Mouse (Mus musculus): ENCODE measurements around the gene Rrp9. TPM values are rescaled to one million over a fixed set of nuclear protein-coding genes. Genes with fewer than 3 reads are reported as not detected.

Rrp9 gene
- 48.8 and 51.0 TPM in 2 replicates for polyA plus RNA-seq (2016; fragmentation: Nextera tagmentation; extraction: Ambion mirVana)

DNA sequence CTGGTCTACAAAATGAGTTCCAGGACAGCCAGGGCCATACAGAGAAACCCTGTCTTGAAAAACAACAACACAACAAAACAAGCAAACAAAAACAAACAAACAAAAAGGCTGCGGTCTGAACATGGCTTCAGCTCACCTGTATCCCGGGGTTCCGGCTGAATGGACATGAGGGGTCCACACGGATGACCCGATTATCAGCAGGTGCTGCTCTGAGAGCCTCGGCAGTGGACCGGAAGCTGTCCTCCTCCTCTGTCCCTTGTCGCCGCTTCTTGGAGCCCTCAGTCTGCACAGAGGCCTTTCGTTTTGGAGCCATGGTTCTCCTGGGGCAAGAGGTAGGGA lies at the start of gene Rrp9:
Gene Rrp9, plus strand, starts transcription at position 301 of the 339 bp plus-strand sequence.
- no peak for ATAC-seq (ENCODE audit: low FRiP score, low read depth)
- WGBS: 91% methylated on average over 10 of the region's 10 CpGs
- no peak within 1 kb of the TSS for H3K27ac ChIP-seq

DNA sequence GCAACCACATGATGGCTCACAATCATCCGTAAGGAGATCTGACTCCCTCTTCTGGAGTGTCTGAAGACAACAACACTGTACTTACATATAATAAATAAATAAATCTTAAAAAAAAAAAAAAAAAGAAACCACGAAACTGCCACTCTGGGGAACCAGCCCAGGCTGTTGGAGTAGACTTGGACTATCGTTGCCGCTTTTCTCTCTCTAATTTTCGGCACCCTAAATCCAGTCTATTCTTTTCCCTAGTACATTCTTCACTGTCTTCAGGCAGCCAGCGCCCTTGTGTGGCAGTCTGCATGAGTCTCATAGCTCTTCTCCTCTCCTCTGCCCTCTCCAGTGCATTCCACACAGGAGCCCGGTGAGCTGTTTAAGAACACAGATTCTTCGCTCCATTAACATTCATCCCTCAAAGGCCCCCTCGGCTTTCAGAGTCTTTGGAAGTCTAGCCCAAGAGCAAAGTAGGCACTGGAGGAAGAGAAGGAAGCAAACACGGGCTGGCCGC lies 47.0 kb upstream of the Rrp9 start:
- 16% methylated on average over 11 of the region's 11 CpGs for WGBS
- H3K4me1 ChIP-seq: peaks cover 8% of the 10 kb centered on the region
- peak; percentile 59 for ATAC-seq (ENCODE audit: low FRiP score, low read depth)
- H3K4me2 ChIP-seq (replicated peaks): peak overlapping the region; percentile 77
- peak overlapping the region; percentile 93 for H3K27ac ChIP-seq
- H3K9me3 ChIP-seq: no peaks in the 10 kb centered on the region
- no peaks in the 10 kb centered on the region for H3K27me3 ChIP-seq (replicated peaks)
- H3K9ac ChIP-seq: peak overlapping the region; percentile 52
- H3K4me3 ChIP-seq: peak overlapping the region; percentile 73
- peaks cover 31% of the 10 kb centered on the region for H3K36me3 ChIP-seq

More for the DNA sequence above, at the start of gene Rrp9:
- Histone ChIP-seq H3K36me3 (peaks cover 7% of the 10 kb centered on the region), H3K9me3 (no peaks in the 10 kb centered on the region), H3K27me3 (replicated peaks) (no peaks in the 10 kb centered on the region), H3K4me3 (peak within 1 kb of the TSS; percentile 59; the same call in 1 of the 2 replicates), H3K9ac (no peak within 1 kb of the TSS), H3K4me1 (peaks cover 30% of the 10 kb centered on the region), H3K4me2 (replicated peaks) (peak within 1 kb of the TSS; percentile 91)

- H3K4me2 ChIP-seq (replicated peaks): peak within 1 kb of the TSS; percentile 77
- peak; percentile 92 for ATAC-seq (ENCODE audit: low FRiP score, low read depth)
- peak within 1 kb of the TSS; percentile 91 for H3K9ac ChIP-seq
- H3K4me3 ChIP-seq: peak within 1 kb of the TSS; percentile 73
- WGBS: under 1% methylated on average over 55 of the region's 55 CpGs
- H3K4me1 ChIP-seq: peaks cover 8% of the 10 kb centered on the region
- no peaks in the 10 kb centered on the region for H3K9me3 ChIP-seq
- peaks cover 37% of the 10 kb centered on the region for H3K36me3 ChIP-seq
- peak within 1 kb of the TSS; percentile 93 for H3K27ac ChIP-seq
- H3K27me3 ChIP-seq (replicated peaks): no peaks in the 10 kb centered on the region
Observed at GRCm38 (mm10) chr9:106429221-106430014, 46.3 kb upstream of the Rrp9 start, which contains the start of gene Rpl29. Gene Rpl29 (plus strand): TSS chr9:106429454.

- Histone ChIP-seq H3K4me2 (replicated peaks) (peak overlapping the region; percentile 77), H3K27ac (peak overlapping the region; percentile 44; the same call in 1 of the 2 replicates), H3K36me3 (peaks cover 38% of the 10 kb centered on the region), H3K4me3 (peak overlapping the region; percentile 73), H3K27me3 (replicated peaks) (no peaks in the 10 kb centered on the region), H3K9ac (peak overlapping the region; percentile 91), H3K9me3 (no peaks in the 10 kb centered on the region), H3K4me1 (peaks cover 8% of the 10 kb centered on the region)
- 2% methylated on average over 4 of the region's 4 CpGs for WGBS
- no peak for ATAC-seq (ENCODE audit: low FRiP score, low read depth)
Observed at GRCm38 (mm10) chr9:106430015-106430264, 45.8 kb upstream of the Rrp9 start.

DNA sequence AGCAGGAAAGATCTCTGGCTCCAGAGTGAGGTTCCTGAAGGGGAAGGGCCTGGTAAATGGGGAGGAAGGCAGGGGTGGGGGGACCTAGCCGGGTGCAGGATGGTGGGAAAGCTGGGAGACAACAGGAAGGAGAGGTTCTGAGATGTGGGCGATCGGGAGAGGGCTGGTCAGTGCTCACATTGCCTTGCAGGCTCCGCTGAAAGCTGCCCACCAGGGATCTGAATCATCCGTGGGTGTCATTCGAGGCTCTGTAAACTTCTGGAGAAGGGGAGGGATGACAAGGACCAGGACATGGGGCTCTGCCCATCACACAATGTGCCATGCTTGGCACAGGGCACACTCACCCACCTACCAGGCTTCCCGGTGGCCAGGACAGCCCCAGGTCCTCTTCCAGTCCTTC lies 42.4 kb upstream of the Rrp9 start:
- ATAC-seq (ENCODE audit: low FRiP score, low read depth): no peak
- no peak overlapping the region for H3K27ac ChIP-seq
- peaks cover 38% of the 10 kb centered on the region for H3K36me3 ChIP-seq

GRCm38 (mm10) chr9:106436566-106436965 lies 39.2 kb upstream of the Rrp9 start:
- 87% methylated on average over 9 of the region's 9 CpGs for WGBS
- Histone ChIP-seq H3K27ac (no peak overlapping the region), H3K4me2 (replicated peaks) (peak overlapping the region; percentile 84; the same call in 1 of the 2 replicates), H3K9ac (no peak overlapping the region), H3K4me3 (no peak overlapping the region), H3K4me1 (peaks cover 20% of the 10 kb centered on the region), H3K9me3 (no peaks in the 10 kb centered on the region), H3K27me3 (replicated peaks) (no peaks in the 10 kb centered on the region), H3K36me3 (peaks cover 30% of the 10 kb centered on the region)
- ATAC-seq (ENCODE audit: low FRiP score, low read depth): no peak

More for the DNA sequence above, 42.4 kb upstream of the Rrp9 start:
- WGBS: 79% methylated on average over 7 of the region's 7 CpGs
- Histone ChIP-seq H3K9ac (no peak overlapping the region), H3K9me3 (no peaks in the 10 kb centered on the region), H3K27me3 (replicated peaks) (no peaks in the 10 kb centered on the region), H3K4me1 (peaks cover 22% of the 10 kb centered on the region), H3K4me3 (no peak overlapping the region), H3K4me2 (replicated peaks) (no peak overlapping the region)

DNA sequence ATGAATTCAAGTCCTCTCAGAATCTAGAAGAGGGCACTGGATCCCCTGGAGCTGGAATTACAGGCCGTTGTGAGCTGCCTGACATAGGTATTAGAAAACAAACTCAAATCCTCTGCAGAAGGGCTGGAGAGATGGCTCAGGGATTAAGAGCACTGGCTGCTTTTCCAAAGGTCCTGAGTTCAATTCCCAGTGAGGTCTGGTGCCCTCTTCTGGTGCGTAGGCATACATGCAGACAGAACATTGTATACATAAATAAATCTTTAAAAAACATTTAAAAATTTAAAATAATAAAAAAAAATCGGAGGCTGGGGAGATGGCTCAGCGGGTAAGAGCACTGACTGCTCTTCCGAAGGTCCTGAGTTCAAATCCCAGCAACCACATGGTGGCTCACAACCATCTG lies 33.1 kb upstream of the Rrp9 start:
- Histone ChIP-seq H3K9ac (no peak overlapping the region), H3K27ac (no peak overlapping the region), H3K4me3 (no peak overlapping the region), H3K4me2 (replicated peaks) (no peak overlapping the region), H3K4me1 (peaks cover 21% of the 10 kb centered on the region), H3K27me3 (replicated peaks) (no peaks in the 10 kb centered on the region), H3K36me3 (no peaks in the 10 kb centered on the region), H3K9me3 (no peaks in the 10 kb centered on the region)
- WGBS: 84% methylated on average over 5 of the region's 5 CpGs
- no peak for ATAC-seq (ENCODE audit: low FRiP score, low read depth)

DNA sequence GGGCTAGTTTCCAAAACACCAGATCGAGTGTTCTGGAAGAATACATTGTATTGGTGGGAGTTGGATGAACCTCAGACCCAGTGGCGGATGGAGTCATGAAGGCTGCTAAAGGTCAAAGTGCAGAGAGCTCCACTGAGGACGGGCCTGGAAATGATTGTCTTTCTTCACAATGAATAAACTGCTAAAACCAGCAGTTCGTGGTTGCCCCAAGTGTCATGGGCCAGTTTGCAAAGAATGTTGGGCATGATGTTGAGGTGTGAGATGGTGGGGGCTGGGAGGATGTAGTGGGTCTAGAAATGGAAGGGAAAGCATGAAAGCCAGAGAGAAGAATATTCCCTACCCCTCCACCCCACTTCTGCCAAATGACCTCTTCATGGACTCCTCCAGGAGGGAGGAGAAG lies 30.9 kb upstream of the Rrp9 start:
- Histone ChIP-seq H3K27me3 (replicated peaks) (no peaks in the 10 kb centered on the region), H3K36me3 (no peaks in the 10 kb centered on the region), H3K9me3 (no peaks in the 10 kb centered on the region), H3K4me2 (replicated peaks) (no peak overlapping the region), H3K27ac (no peak overlapping the region), H3K9ac (no peak overlapping the region), H3K4me1 (peaks cover 21% of the 10 kb centered on the region), H3K4me3 (no peak overlapping the region)
- 77% methylated on average over 4 of the region's 4 CpGs for WGBS
- no peak for ATAC-seq (ENCODE audit: low FRiP score, low read depth)

DNA sequence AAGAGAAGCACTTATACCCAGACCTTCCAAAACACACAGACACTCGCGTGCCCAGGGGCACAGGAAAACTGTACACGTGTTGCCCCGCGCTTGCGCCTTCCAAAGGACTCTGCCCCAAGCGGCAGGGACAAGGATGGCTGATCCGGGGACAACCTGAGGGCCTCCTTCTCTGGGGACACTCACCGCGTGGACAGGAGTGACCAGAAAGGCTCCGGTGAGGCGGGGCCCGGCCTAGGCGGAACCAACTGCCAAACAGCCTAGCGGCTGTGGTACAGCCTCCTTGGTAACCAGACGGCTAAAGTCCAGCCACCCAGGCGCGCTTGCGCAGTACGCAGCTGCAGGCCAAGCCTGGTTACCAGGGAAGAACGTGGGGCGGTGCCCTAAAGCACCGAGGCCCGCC lies 28.4 kb upstream of the Rrp9 start, which contains the start of the genes Abhd14b and Abhd14a:
Gene Abhd14b, plus strand, starts transcription at position 112 of the 400 bp plus-strand sequence.
Gene Abhd14a, minus strand, starts transcription at position 331 of the 400 bp plus-strand sequence.
- Histone ChIP-seq H3K27ac (no peak within 1 kb of the TSS), H3K4me3 (peak within 1 kb of the TSS; percentile 47), H3K9ac (peak within 1 kb of the TSS; percentile 60), H3K27me3 (replicated peaks) (no peaks in the 10 kb centered on the region), H3K4me2 (replicated peaks) (peak within 1 kb of the TSS; percentile 79), H3K36me3 (no peaks in the 10 kb centered on the region), H3K9me3 (no peaks in the 10 kb centered on the region), H3K4me1 (peaks cover 39% of the 10 kb centered on the region)
- ATAC-seq (ENCODE audit: low FRiP score, low read depth): peak; percentile 79
- WGBS: under 1% methylated on average over 24 of the region's 24 CpGs

GRCm38 (mm10) chr9:106447951-106448350 lies 27.8 kb upstream of the Rrp9 start:
- WGBS: 41% methylated on average over 9 of the region's 9 CpGs
- Histone ChIP-seq H3K4me1 (peaks cover 45% of the 10 kb centered on the region), H3K9ac (no peak overlapping the region)

DNA sequence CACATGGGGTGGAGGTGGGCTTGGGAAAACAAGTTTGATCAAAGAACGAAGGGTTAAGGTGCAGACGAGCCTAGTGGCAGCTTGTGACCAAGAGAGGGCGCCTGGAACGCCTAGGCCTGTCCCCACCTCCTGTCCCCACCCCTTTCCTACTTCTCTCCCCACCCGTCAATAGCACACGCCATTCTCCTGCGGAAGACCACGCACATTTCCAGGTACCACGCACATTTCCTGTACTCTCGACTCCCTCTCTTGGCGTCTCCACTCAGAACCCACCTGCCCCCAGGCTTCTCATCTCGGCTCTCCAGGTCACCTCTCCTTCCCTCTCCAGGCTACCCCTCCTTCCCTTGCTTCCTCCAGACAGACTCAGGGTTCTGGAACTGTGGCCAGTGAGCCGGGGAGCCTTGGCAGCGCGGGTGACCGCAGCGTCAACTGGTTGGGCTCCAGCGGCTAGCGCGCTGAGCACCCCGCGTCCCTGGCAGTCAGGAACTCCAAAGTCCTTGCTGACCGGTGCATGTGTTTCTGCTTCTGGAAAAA lies 27.2 kb upstream of the Rrp9 start:
- peak overlapping the region; percentile 33 for H3K4me3 ChIP-seq
- peaks cover 50% of the 10 kb centered on the region for H3K4me1 ChIP-seq
- ATAC-seq (ENCODE audit: low FRiP score, low read depth): 0 out of 2 replicates have a peak, but pooled peaks have one; percentile 28
- no peak overlapping the region for H3K27ac ChIP-seq
- H3K9me3 ChIP-seq: no peaks in the 10 kb centered on the region
- H3K27me3 ChIP-seq (replicated peaks): no peaks in the 10 kb centered on the region
- 1% methylated on average over 23 of the region's 23 CpGs for WGBS
- H3K4me2 ChIP-seq (replicated peaks): peak overlapping the region; percentile 79
- no peaks in the 10 kb centered on the region for H3K36me3 ChIP-seq
- peak overlapping the region; percentile 38; the same call in 1 of the 2 replicates for H3K9ac ChIP-seq

More at GRCm38 (mm10) chr9:106447951-106448350, 27.8 kb upstream of the Rrp9 start:
- no peaks in the 10 kb centered on the region for H3K27me3 ChIP-seq (replicated peaks)
- H3K27ac ChIP-seq: no peak overlapping the region
- no peak overlapping the region; the same call in 1 of the 2 replicates for H3K4me3 ChIP-seq
- peak overlapping the region; percentile 79 for H3K4me2 ChIP-seq (replicated peaks)
- H3K36me3 ChIP-seq: no peaks in the 10 kb centered on the region
- peak; percentile 22; the same call in 1 of the 2 replicates for ATAC-seq (ENCODE audit: low FRiP score, low read depth)
- H3K9me3 ChIP-seq: no peaks in the 10 kb centered on the region

DNA sequence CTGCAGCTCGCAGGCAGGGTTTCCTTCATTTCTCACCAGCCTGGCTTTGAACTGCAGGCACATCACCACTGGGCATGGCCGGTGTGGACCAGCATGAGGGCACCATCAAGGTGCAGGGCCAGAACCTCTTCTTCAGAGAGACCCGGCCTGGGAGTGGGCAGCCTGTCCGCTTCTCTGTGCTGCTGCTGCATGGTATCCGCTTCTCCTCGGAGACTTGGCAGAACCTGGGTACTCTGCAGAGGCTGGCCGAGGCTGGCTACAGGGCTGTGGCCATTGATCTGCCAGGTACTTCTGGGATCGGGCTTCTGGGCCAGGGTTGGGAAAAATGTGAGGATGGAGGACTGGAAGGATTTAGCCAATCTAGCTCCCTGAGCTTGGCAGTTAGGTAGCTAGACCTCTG lies 25.8 kb upstream of the Rrp9 start:
- Histone ChIP-seq H3K4me3 (no peak overlapping the region), H3K9me3 (no peaks in the 10 kb centered on the region), H3K9ac (no peak overlapping the region), H3K4me1 (peaks cover 52% of the 10 kb centered on the region), H3K27ac (no peak overlapping the region), H3K27me3 (replicated peaks) (no peaks in the 10 kb centered on the region), H3K4me2 (replicated peaks) (no peak overlapping the region), H3K36me3 (no peaks in the 10 kb centered on the region)
- WGBS: 91% methylated on average over 8 of the region's 8 CpGs
- no peak for ATAC-seq (ENCODE audit: low FRiP score, low read depth)

Data from neural tube, embryonic 12.5 days (tissue).